Mouse (Mus musculus) c-Kit-positive CD71-positive TER-119-positive erythroid progenitor cells, embryonic 14.5 days (primary cell): ENCODE results near the gene Smap2.

Source experiments
- DNase-seq: peaks from one replicate; pipeline ENCODE4 v3.0.0-alpha.2; 2013; ENCODE audit warnings: low spot score

Gene Smap2

DNA sequence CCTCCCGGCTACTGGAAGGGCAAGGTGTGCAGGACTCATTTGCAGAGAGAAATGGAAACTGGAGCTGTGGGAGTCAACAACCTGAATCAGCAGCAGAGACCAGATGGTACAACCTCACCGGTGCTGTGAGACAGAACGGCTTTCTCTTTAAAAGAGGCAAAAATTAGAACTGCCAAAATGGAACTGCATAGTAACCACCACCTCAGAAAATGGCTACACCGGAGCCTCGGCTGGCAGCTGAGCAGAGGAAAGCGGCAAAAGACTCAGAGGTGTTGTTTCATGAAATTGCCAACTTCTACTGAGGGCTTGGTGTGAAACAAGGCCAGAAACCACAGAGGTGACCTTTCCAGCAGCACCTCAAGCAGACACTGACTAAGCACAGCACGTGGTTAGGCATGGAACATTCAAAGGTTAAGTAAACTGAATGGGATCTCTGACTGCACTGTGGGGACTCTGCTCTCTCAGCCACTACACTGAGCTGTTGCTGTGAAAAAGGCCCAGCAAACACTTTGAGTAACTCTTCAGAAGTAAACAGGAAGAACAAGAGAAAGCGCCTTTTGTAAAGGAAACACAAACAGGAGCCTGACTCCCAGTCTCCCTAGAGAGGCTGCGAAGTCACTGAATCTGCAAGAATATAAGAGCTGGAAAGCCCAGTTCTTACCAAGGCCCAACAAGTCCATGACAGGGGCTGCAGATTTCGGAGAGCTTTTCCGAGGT lies 42.2 kb downstream of the Smap2 start:
- no peak for DNase-seq

DNA sequence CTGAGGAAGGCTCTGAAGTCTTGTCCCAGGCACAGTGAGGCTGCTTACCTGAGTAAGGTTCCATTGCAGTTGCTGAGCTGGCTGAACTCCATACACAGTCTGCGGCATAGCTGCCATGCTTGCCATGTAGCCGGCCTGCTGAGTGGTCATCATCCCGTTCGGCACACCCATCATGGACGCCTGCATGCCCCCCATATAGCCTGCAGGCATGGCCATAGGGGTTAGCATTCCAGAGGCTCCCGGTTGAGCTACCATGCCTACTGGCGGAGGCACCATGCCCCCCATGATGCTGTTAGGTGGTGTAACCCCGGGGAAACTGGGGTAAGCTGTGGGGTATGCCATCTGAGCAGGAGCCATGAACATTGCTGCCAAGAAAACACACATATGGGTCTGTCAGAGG lies 45.2 kb downstream of the Smap2 start:
- DNase-seq = no peak

DNA sequence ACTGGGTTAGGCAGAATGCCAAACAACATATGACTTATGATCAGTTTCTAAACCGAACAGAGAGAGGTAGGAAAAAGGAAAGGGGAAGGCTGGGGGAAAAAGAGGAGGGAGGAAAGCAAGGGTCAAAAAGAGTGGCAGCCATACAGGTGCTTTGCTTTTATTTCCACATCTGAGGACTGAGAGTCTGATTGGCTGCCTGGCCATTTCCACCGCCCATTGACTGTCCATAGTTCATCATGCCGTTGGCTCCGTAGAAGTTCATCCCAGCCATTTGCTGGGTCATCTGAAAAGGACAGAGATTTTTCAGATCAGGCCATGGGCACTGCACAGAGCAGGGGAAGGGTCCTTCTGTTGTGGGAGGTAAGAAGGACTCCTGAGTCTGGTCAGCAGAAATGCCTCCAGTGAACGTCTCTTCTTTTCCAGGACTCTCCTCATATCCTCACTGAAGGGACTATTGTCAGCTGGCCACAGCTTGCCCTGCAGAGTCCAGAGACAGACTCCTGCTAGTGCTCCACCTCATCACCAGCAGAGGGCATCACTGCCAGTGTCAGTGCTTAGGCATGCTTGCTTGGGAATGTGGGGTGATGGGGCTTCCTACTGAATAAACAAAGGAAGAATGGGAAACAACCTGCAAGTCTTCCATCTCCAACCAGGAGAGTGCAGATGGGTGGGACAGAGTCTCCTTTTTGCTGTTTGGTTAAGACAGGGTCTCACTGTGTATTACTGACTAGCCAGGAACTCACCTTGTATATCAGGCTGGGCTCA lies 47.5 kb downstream of the Smap2 start:
- no peak for DNase-seq

DNA sequence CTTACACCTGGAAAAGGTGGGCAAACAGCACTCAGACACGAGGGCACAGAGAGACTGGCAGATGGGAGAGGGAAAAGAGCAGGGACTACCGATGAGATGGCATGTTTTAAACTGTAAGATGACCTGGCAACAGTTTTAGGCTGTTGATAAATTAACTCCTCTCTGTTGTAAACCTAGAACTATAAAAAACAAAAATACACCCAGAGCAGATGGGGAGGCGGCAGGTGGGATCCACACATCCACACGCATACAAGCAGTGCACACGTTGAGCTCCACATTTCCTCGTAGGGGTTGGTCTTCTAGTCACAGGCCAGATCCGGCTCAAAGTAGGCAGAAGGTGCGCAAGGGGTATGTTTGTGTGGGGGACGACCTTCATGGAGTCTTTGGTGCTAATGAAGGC lies 48.6 kb downstream of the Smap2 start:
- no peak for DNase-seq

DNA sequence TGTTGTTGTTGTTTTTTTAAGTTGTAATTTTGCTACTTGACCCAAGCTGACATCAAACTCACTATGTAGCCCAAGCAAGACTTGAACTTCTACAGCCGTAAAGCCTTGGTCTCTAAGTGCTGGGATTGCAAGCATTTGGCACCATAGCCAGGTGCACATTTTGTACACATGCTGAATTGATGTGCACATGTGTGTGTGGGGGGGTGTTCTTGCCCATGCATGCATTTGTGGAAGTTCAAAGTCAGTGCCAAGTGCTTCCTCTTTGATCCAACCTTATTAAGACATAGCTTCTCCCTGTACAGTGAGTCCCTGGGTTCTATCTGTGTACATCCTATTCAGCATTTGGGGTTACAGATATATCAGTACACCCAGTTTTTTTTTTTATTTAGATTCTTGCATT lies 61.5 kb downstream of the Smap2 start:
- DNase-seq = no peak

DNA sequence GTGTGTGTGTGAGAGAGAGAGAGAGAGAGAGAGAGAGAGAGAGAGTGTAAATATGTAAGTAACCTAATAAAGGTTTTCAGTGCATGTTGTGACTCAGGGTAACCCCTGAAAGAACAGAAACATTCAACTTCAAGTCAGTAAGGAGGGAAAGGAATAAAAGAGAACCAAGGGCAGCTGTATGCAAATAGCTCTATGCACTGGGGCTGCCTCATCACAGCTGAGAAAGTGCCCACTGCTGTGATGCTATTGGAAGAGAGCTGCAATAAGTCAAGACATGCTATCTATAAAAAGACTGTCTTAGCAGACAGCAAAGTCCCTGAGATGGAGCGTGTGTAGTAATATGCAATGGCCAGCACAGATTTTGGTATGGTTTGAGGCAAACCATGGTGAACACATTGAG lies 63.4 kb downstream of the Smap2 start:
- no peak for DNase-seq

DNA sequence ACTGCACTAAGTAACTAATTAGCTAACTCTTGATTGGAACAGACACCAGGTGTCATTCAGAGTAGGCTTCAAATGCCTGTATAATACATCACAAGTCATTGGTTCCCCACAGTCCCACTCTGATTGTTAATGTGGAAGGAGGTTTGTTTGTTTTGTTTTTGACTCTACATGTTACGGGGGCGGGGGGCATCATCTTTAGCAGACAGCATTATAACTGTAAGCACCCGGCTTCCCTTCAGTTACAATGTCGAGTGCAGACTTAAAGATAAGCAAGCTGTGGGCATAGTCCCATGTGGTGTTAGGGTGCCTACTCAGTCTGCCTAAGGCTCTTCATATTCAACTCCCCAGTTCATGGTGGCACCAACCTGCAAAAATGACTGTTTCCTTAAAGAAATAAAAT lies 64.0 kb downstream of the Smap2 start:
- peak; percentile 34 for DNase-seq

DNA sequence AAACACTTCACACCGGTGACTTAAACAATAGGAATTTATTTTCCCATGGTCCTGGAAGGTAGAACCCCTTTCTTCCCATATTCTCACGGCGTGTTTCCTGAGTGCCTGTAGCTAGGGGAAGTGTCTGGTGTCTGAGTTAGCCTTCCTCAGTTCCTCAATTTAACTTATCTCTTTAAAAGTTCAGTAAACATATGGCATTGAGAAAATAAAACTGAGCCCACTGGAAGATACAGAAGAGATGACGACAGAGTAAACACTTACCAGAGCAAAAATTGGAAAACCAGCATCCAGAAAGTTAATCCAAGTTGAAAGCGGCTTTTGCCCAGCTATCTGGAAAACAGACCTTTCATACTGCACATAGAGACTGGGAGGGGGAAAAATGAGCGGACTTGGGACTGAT lies 64.9 kb downstream of the Smap2 start:
- DNase-seq = peak; percentile 47

DNA sequence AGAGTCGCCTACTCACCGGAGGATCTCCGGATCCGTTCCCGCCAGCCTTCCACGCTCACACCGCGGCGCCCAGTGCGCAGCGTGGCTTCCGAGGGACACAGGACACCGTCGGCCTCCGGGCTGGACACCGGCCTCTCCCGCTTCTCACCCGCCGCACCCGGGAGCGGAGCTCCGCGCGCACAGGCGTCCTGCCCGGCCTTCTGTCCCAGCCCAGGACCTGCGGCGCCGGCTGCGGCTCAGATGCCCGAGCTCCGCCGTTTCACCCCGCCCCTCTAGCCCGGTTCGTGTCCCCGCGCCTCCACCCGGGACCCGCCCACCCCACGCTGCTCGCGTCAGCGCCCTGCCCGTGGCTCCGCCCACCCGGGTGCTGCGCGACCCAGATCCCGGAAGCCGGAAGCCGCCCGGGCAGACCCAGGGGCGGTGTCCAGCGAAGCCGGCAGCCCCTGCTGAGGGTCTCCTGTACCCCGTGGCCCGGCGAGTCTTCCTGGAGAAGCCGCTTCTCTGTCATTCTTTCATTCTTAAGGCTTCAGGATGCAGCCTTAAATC lies 65.5 kb downstream of the Smap2 start, which contains the start of gene Zfp69:
TSS of gene Zfp69 (minus strand) at position 272 of the 546 bp plus-strand sequence.
- DNase-seq = peak; percentile 86

DNA sequence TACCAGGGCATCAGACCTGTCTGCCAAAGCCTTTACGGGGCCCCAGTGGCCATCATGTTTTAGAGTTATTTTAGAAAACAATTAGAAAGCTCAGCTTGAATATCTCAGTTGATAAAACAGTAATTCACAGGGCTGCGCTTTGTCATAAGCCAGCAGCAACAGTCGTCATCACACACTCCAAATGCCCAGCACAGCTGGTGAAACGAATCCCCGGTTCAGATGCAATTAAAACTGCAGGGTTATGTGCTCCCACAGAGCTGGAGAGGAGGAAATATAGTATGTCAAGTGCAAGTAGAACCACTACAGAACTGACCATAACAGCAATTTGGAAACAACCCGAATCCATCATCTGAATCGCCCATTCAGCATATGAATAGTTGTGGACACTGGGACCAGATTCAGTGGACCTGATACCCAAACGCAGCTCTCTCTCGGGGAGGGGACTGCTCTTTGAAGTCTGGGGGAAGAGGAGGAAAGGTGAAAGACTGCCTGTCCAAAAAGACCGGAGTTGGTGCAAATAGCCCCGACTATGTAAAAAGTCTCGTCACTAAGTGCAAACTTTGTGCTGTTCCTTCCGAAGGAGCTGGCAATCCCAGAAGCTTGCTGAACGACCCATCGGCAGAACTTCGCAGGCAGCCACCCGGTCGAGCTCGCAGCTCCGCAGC lies 66.2 kb downstream of the Smap2 start:
- DNase-seq = peak; percentile 12

DNA sequence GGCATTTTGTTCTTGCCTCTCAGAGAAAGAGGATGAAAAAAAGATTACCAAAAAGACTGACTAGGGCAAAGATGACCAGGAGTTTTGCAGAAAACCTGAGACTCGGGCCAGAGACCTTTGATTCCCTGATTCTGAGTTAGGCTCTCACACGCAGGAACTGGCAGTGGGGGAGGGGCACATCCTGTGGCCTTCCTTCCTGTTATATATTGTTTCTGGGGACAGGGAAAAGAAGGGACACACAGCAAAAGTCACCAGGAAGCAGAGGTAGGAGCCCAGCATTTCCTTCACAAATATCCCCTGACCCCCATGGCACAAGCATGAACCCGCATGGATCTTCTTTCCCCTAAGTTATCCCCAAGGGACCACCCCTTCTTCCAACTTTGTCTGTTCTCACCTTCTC lies 68.1 kb downstream of the Smap2 start:
- DNase-seq = no peak

DNA sequence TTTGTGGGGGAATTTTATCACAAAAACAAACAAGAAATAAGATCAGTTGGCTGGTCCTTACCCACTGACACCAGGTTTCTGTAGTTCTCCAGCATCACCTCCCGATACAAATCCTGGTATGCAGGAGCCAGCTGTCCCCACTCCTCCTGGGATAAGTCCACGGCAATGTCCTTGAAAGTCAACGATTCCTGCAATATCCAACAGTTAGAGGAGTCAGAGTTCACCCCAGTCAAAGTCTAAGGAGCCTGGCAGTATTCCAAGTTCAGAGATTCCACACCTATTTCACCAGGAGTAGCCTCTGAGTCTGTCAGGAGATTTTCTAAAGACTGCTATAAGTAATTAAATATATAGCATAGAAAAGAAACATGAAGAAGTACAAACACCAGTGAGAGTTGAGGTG lies 82.0 kb downstream of the Smap2 start:
- DNase-seq = no peak

DNA sequence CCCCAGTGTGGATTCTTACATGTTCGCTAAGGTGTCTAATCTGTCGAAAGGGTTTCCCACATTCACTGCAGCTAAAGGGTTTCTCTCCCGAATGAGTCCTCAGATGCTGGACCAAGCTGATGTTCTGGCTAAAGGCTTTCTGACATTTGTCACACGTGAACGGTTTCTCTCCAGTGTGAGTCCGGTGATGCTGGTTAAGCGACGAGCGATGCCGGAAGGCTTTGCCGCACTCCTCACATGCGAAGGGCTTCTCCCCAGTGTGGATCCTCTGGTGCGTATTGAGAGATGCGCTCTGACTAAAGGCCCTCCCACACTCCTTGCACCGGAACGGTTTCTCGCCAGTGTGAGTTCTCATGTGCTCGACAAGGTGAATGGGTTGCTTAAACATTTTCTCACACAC lies 86.3 kb downstream of the Smap2 start:
- no peak for DNase-seq

DNA sequence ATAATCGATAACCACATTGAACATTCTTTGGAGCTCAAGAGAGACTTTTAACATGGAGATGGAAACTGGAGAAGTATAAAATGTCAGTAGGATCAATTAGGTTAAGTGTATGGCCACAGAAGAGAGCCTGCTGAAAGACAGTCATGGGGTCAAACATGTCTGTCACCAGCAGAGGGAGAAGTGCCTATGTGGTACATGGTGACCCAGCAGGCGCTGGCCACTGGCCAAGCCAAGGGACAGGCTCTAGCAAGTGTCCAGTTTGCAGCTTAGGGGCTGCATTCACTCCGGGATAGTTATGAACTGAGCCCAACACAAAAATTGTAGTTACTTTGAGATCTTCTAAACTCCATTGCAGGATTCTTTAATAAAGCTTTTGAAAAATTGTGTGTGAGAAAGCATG lies 88.4 kb downstream of the Smap2 start:
- DNase-seq = no peak

DNA sequence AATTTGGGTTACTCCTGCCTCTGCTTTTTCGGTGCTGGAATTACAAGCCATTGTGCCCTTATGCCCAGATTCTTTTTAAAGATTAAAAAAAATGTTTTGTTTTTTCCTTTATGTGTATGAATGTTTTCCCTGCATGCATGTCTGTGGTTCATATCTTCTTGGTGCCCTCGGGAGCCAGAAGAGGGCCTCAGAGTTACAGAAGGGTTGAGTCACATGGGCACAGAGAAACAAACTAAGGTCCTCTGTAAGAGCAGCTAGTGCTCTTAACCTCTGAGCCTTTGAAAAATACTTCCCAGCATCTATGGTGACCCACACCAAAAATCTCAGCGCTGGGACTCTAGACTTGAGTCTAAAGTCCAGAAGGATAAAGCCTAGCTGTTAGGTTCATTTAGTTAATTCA lies 91.7 kb downstream of the Smap2 start:
- peak; percentile 64 for DNase-seq

DNA sequence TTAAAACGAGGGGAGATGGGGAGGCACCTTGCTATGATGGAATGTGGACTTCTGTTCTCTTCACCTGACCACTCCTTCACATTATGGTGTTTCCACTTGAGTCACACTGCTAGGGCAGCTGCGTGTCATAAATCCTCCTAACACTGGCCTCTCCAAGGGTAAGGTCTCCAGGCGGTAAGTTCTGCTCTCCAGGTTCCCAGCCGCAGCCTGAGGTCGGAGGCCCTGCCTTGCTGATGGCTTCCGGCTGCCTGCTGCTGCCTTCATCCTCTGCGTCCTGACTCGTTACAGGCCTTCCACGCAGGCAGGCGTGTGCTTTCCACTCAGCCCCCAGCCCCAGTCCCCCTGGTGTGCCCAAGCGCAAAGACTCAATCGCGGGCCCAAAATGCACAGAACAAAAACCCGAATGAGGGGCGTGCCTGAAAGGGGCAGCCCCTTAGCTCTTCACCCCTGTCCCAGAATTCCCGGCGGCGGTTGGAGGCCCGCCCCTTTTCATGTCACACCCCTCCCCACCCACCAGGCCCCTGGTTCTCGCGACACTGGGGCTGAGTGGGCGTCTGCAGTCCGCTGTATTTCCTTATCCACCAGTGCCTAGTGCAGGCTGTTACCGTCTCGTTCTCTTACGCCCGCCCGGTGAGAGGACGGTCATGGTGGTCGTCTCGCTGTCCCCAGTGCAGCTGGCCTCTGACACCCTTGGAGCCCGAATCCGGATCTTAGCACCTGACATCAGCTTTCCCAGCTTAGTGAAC lies 92.3 kb downstream of the Smap2 start, which contains the start of gene Exo5:
TSS of gene Exo5 (minus strand) at position 464 of the 746 bp plus-strand sequence.
- peak; percentile 91 for DNase-seq

DNA sequence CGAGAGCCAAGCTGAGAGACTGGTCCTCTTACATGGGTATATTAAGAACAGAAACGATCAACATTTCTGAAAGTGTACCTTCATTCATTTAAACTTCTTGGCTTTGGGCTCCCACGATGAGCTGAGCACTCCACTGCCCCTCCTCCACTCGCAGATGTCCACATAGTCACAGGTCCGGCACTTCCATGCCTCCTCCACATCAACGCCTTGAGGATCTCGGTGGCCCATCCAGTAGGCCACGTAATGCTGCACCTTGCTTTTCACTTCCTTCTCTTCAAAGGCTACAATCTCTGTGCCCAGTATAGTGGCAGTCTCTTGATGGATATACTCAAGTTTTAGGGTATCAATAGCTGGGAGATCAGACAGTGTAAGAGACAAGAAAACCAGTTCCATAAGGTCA lies 95.6 kb downstream of the Smap2 start:
- no peak for DNase-seq
